Mouse (Mus musculus) liver, postnatal 0 days (tissue): Measurements from ENCODE around the gene Tdrd5. TPM values are rescaled to one million over a fixed set of nuclear protein-coding genes. Genes with fewer than 3 reads are reported as not detected.

Experiments
- ATAC-seq: fragments of 200-750 bp; cut with Nextera tagmentation; 2 replicates; pipeline ENCODE4 v1.8.0; 2017; ENCODE audit warnings: mild to moderate bottlenecking, moderate library complexity
- DNase-seq: peaks from one replicate; pipeline ENCODE4 v3.0.0-alpha.2; 2016
- H3K27ac ChIP-seq: fragments of 300-500 bp; sonication (generic); 2 replicates; pipeline ENCODE4 v1.5.1; 2014; ENCODE audit warnings: antibody characterized with exemption, moderate library complexity, mild to moderate bottlenecking, low read depth
- H3K27me3 ChIP-seq: fragments of 300-500 bp; sonication (generic); 2 replicates; pipeline ENCODE4 v1.6.1; 2014; ENCODE audit warnings: low read length, control low read depth, mixed read lengths; ENCODE audit not compliant: insufficient read depth
- H3K36me3 ChIP-seq: fragments of 300-500 bp; sonication (generic); replicated peaks from 2 replicates; pipeline ENCODE4 v1.6.1; 2014; ENCODE audit warnings: mild to moderate bottlenecking, control low read depth, low read length, moderate library complexity, mixed read lengths; ENCODE audit not compliant: insufficient read depth
- H3K4me1 ChIP-seq: fragments of 300-500 bp; sonication (generic); 2 replicates; pipeline ENCODE4 v1.6.1; 2014; ENCODE audit warnings: antibody characterized with exemption, mild to moderate bottlenecking, control low read depth; ENCODE audit not compliant: insufficient read depth
- H3K4me2 ChIP-seq: fragments of 300-500 bp; sonication (generic); 2 replicates; pipeline ENCODE4 v1.6.1; 2014; ENCODE audit warnings: low read depth, mild to moderate bottlenecking, low read length, moderate library complexity, mixed read lengths
- H3K4me3 ChIP-seq: fragments of 300-500 bp; sonication (generic); 2 replicates; pipeline ENCODE4 v1.5.1; 2014; ENCODE audit warnings: low read depth, low read length
- H3K9ac ChIP-seq: fragments of 300-500 bp; sonication (generic); replicated peaks from 2 replicates; pipeline ENCODE4 v1.6.1; 2014; ENCODE audit warnings: mild to moderate bottlenecking, moderate library complexity
- H3K9me3 ChIP-seq: fragments of 300-500 bp; sonication (generic); 2 replicates; pipeline ENCODE4 v1.6.1; 2016; ENCODE audit warnings: mild to moderate bottlenecking, control low read depth, low read length, mixed read lengths
- CTCF ChIP-seq: sonication (generic); IDR thresholded peaks from 2 replicates; pipeline ENCODE4 v1.5.1; 2016; ENCODE audit warnings: antibody characterized with exemption, low read depth
- EP300 ChIP-seq: IDR thresholded peaks from 2 replicates; pipeline ENCODE4 v1.6.1; 2016; ENCODE audit warnings: antibody characterized with exemption, low read depth, mild to moderate bottlenecking
- WGBS: fragments of 180-500 bp; shearing (Covaris S2); extraction: QIAGEN DNeasy Blood & Tissue Kit; methylation state at CpG from one replicate; pipeline ENCODE4 v1.1.7; 2014; ENCODE audit not compliant: insufficient replicate concordance; 5-methylcytosine and 5-hydroxymethylcytosine counted together
- polyA plus RNA-seq: library from polyadenylated mRNA; unstranded; fragments of >200 nt; fragmentation: Nextera tagmentation; extraction: Ambion mirVana; gene quantifications from 2 replicates; pipeline ENCODE4 v1.2.1, GENCODE M21; 2015

Gene Tdrd5
- polyA plus RNA-seq, 1 experiment from 2014 or later = not detected

DNA sequence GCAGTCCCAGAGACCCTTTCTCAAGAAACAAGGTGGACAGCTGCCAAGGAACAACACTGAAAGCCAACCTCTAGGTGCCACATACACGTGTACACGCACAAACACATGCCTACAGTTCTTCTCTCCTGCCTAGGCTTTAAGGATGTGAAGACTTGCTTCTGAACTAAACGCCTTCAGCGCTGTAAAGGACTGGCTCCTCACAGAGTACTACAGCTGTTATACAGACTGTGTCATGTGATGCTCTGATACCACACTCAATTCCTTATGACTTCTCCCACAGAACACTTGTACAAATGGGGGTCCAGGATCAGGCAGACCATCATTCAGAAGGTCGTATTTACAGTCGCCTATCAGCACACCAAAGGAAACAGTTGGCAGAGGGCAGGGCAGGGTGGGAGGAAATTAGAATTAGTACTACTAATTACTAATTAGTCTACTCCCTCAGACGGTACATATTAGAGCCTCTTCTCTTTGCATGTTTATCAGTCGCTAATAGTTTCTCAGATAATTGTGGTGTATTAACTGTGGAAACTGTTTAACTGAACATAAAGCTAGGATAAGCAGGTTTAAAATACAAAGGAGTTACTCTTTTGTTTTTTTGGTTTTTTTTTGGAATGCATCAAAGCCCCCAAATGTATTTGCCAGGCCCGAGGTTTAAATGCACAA lies 14.8 kb downstream of the Tdrd5 start:
- WGBS = 63% methylated on average over 9 of the region's 9 CpGs
- no peak for DNase-seq

DNA sequence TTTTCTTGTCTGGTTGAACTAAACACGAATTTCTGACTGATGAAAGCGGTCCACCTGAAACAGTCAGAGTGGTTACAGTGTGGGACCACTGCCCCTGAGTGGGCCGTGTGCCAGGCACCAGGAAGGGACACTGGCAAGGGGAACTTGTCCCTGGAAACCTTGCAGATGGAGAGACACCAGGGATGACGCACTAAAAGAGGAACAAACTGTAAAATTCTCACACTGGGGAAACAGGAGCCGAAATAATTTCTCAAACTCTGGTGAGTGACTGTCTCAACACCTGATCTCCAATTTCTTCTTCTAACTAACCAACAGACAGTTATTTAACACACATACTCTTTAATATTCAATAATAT lies 17.9 kb downstream of the Tdrd5 start:
- Histone ChIP-seq H3K9ac (no peak overlapping the region), H3K27me3 (no peaks in the 10 kb centered on the region), H3K4me3 (no peak overlapping the region), H3K27ac (no peak overlapping the region), H3K4me2 (no peak overlapping the region), H3K4me1 (no peaks in the 10 kb centered on the region), H3K36me3 (no peaks in the 10 kb centered on the region), H3K9me3 (no peaks in the 10 kb centered on the region)
- ATAC-seq (no peak), DNase-seq (no peak)
- WGBS = 55% methylated on average over 5 of the region's 5 CpGs
- no peak for TF ChIP-seq CTCF
- no peak for TF ChIP-seq EP300

More for the DNA sequence above, 14.8 kb downstream of the Tdrd5 start:
- H3K9me3 ChIP-seq = no peaks in the 10 kb centered on the region
- H3K4me2 ChIP-seq = no peak overlapping the region
- no peaks in the 10 kb centered on the region for H3K36me3 ChIP-seq
- no peaks in the 10 kb centered on the region for H3K27me3 ChIP-seq
- H3K4me3 ChIP-seq = no peak overlapping the region
- no peak overlapping the region for H3K27ac ChIP-seq
- H3K4me1 ChIP-seq = no peaks in the 10 kb centered on the region
- TF ChIP-seq CTCF (no peak), EP300 (no peak)
- H3K9ac ChIP-seq = no peak overlapping the region
- no peak for ATAC-seq

DNA sequence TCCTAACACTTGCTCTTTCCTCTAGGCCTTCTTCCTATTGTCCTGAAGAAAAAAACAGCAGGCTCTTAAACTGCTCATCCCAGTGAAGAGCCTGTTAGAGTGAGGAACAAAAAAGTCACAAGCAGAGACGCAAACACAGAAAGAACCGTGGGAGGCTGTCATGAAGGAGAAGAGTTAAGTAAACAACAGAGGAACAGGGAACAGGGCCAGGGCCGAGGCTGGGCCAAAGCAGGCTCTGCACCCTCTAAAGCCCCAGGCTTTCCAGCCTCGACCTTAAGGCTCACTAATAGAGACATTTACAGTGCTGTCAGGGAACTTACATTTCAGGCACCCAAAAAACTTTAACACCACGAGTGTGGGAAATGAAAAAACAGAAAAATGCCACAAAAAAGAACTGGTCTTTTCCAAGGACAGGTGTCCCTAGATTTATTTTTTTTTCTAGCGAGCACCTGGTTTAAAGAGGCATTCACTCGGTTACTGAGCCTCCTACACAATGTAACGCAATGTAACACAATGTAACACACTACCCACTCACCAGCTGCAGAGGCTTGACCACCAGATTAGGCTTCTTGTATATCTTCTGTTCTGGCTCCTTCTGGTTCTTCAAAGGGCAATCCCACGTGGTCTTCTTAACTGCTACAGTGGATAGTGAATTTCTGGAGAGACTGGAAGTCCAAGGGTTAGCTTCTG lies 18.5 kb downstream of the Tdrd5 start:
- H3K4me3 ChIP-seq = no peak overlapping the region
- no peak overlapping the region for H3K9ac ChIP-seq
- H3K9me3 ChIP-seq = no peaks in the 10 kb centered on the region
- no peaks in the 10 kb centered on the region for H3K27me3 ChIP-seq
- ATAC-seq = no peak
- no peak overlapping the region for H3K27ac ChIP-seq
- H3K4me1 ChIP-seq = no peaks in the 10 kb centered on the region
- TF ChIP-seq EP300 (no peak), CTCF (no peak)
- no peak for DNase-seq
- WGBS = 43% methylated on average over 9 of the region's 9 CpGs
- no peaks in the 10 kb centered on the region for H3K36me3 ChIP-seq
- H3K4me2 ChIP-seq = no peak overlapping the region

DNA sequence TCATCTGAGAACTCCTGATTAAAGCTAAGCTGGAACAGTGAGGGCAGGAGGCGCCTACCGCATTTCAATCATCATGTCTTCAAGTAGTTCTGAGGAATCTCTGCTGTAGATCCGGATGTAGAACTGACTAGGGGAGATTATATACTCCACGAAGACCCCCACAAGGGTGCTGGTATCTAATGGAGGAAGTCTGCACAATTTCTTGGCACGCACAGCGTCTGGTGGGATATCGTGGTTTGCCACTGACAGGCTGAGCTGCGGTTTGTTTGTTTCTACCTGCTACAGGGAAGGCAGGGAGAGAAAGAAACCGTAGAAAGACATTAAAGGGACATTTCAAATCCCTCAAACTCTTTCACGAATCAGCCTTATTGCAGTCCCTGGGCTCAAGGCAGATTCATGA lies 19.3 kb downstream of the Tdrd5 start:
- TF ChIP-seq CTCF = no peak
- no peak for TF ChIP-seq EP300
- Histone ChIP-seq H3K27me3 (no peaks in the 10 kb centered on the region), H3K27ac (no peak overlapping the region), H3K9me3 (no peaks in the 10 kb centered on the region), H3K4me2 (no peak overlapping the region), H3K4me3 (no peak overlapping the region), H3K9ac (no peak overlapping the region), H3K36me3 (no peaks in the 10 kb centered on the region), H3K4me1 (no peaks in the 10 kb centered on the region)
- no peak for DNase-seq
- no peak for ATAC-seq
- 31% methylated on average over 10 of the region's 10 CpGs for WGBS

DNA sequence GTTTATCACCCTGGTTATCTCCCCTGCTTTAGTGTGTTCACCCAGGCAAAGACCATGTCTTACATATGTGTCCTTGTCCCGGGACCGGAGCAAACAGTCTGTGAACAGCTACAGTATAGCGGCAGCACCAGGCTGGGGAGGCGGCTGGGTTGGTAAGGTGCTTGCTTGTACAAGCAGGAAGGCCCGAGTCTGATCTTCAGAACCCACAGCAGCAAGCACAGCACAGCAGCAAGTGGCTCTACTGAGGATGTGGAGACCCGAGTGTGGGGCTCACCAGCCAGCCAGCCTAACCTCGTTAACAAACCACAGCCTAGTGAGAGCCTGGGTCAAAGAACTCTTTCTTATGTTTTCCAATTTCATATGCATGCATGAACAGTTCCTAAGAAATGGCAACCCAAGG lies 23.3 kb downstream of the Tdrd5 start:
- TF ChIP-seq EP300 = no peak
- TF ChIP-seq CTCF = no peak
- H3K4me1 ChIP-seq = no peaks in the 10 kb centered on the region
- DNase-seq = no peak
- ATAC-seq = no peak
- H3K9ac ChIP-seq = no peak overlapping the region
- 67% methylated on average over 7 of the region's 7 CpGs for WGBS
- no peak overlapping the region for H3K4me2 ChIP-seq
- no peaks in the 10 kb centered on the region for H3K9me3 ChIP-seq
- H3K4me3 ChIP-seq = no peak overlapping the region
- no peaks in the 10 kb centered on the region for H3K27me3 ChIP-seq
- H3K36me3 ChIP-seq = no peaks in the 10 kb centered on the region
- no peak overlapping the region for H3K27ac ChIP-seq

DNA sequence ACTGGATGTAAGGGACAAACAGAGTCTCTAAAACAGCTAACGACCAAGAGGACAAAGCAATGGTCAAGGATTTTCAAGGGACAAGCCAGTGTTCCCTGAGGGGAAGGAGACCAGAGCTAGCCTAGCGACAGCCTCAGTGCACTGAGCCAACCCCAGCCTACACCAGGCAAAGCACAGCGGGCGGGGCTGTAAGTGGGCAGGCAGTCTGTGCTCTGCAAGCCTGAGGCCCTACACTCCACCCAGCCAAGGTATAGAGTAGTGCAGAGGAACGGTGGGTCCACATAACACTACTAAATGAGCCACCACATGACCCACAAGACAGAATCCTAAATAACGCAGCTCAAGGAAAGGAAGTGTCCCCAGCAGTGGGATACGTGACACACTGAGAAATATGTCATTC lies 29.8 kb downstream of the Tdrd5 start:
- WGBS = 63% methylated on average over 7 of the region's 7 CpGs
- no peaks in the 10 kb centered on the region for H3K36me3 ChIP-seq
- H3K4me2 ChIP-seq = no peak overlapping the region
- H3K27ac ChIP-seq = no peak overlapping the region
- TF ChIP-seq CTCF (no peak), EP300 (no peak)
- no peaks in the 10 kb centered on the region for H3K9me3 ChIP-seq
- DNase-seq = no peak
- no peak overlapping the region for H3K4me3 ChIP-seq
- ATAC-seq = no peak
- no peaks in the 10 kb centered on the region for H3K4me1 ChIP-seq
- H3K9ac ChIP-seq = no peak overlapping the region
- H3K27me3 ChIP-seq = no peaks in the 10 kb centered on the region
